Mouse (Mus musculus): ENCODE results near the gene Ccdc77. TPM values are rescaled to one million over a fixed set of nuclear protein-coding genes. Genes with fewer than 3 reads are reported as not detected.

Gene Ccdc77
- polyA plus RNA-seq, 1 experiment from 2014 or later: 19.6 TPM

Other genes starting within 250 kb of the Ccdc77 start
- 0.49 TPM in 1 of 2 replicates, not detected in the other for gene D330020A13Rik, start 70.0 kb downstream of the Ccdc77 start, polyA plus RNA-seq (2016; fragmentation: Nextera tagmentation; extraction: Ambion mirVana)
- gene B4galnt3, start 69.8 kb downstream of the Ccdc77 start, polyA plus RNA-seq (2016; fragmentation: Nextera tagmentation; extraction: Ambion mirVana): 0.39 and 0.46 TPM in 2 replicates
- gene Kdm5a, start 250 bp downstream of the Ccdc77 start, polyA plus RNA-seq (2016; fragmentation: Nextera tagmentation; extraction: Ambion mirVana): 51.4 and 54.1 TPM in 2 replicates
- 10.4 and 12.8 TPM in 2 replicates for gene Il17ra, start 98.9 kb upstream of the Ccdc77 start, polyA plus RNA-seq (2016; fragmentation: Nextera tagmentation; extraction: Ambion mirVana)
- 2.5 and 3.2 TPM in 2 replicates for gene Tmem121b, start 129.4 kb upstream of the Ccdc77 start, polyA plus RNA-seq (2016; fragmentation: Nextera tagmentation; extraction: Ambion mirVana)
- 19.9 and 23.6 TPM in 2 replicates for gene Hdhd5, start 166.9 kb upstream of the Ccdc77 start, polyA plus RNA-seq (2016; fragmentation: Nextera tagmentation; extraction: Ambion mirVana)